Mouse (Mus musculus): ENCODE data around the gene Ambra1. TPM values are rescaled to one million over a fixed set of nuclear protein-coding genes. Genes with fewer than 3 reads are reported as not detected.

Gene Ambra1
- polyA plus RNA-seq, 1 experiment from 2014 or later, result 16.8 TPM

GRCm38 (mm10) chr2:91795091-91795490 is 65.2 kb downstream of the Ambra1 start:
- Histone ChIP-seq H3K9ac (replicated peaks; ENCODE audit: low read length) (no peak overlapping the region), H3K4me1 (ENCODE audit: control insufficient read depth, insufficient read depth, low read length) (no peaks in the 10 kb centered on the region), H3K9me3 (replicated peaks; ENCODE audit: control insufficient read depth, low read length) (no peaks in the 10 kb centered on the region), H3K36me3 (replicated peaks; ENCODE audit: control insufficient read depth, insufficient read depth, low read depth, low read length) (no peaks in the 10 kb centered on the region), H3K4me2 (ENCODE audit: low read depth, low read length) (no peak overlapping the region), H3K27ac (replicated peaks; ENCODE audit: low read depth, low read length) (no peak overlapping the region), H3K4me3 (ENCODE audit: low read depth, low read length) (no peak overlapping the region), H3K27me3 (ENCODE audit: control insufficient read depth, insufficient read depth, low read length) (no peaks in the 10 kb centered on the region)
- DNase-seq (ENCODE audit: low spot score) (no peak), ATAC-seq (replicated peaks; ENCODE audit: insufficient number of reproducible peaks, low FRiP score, low TSS enrichment, low read depth) (no peak)
- WGBS, result 89% methylated on average over 3 of the region's 3 CpGs

- Histone ChIP-seq H3K4me2 (ENCODE audit: low read depth, low read length) (no peak overlapping the region), H3K4me3 (ENCODE audit: low read depth, low read length) (no peak overlapping the region), H3K27ac (replicated peaks; ENCODE audit: low read depth, low read length) (no peak overlapping the region), H3K9me3 (replicated peaks; ENCODE audit: control insufficient read depth, low read length) (no peaks in the 10 kb centered on the region), H3K36me3 (replicated peaks; ENCODE audit: control insufficient read depth, insufficient read depth, low read depth, low read length) (no peaks in the 10 kb centered on the region), H3K4me1 (ENCODE audit: control insufficient read depth, insufficient read depth, low read length) (no peaks in the 10 kb centered on the region), H3K9ac (replicated peaks; ENCODE audit: low read length) (no peak overlapping the region), H3K27me3 (ENCODE audit: control insufficient read depth, insufficient read depth, low read length) (no peaks in the 10 kb centered on the region)
- ATAC-seq (replicated peaks; ENCODE audit: insufficient number of reproducible peaks, low FRiP score, low TSS enrichment, low read depth) (no peak), DNase-seq (ENCODE audit: low spot score) (no peak)
- WGBS, result 88% methylated on average over 6 of the region's 6 CpGs
These were observed 81.5 kb downstream of the Ambra1 start for GRCm38 (mm10) chr2:91811433-91811832.

GRCm38 (mm10) chr2:91816741-91817140 is 86.8 kb downstream of the Ambra1 start:
- ATAC-seq (replicated peaks; ENCODE audit: insufficient number of reproducible peaks, low FRiP score, low TSS enrichment, low read depth), result no peak
- Histone ChIP-seq H3K27me3 (ENCODE audit: control insufficient read depth, insufficient read depth, low read length) (no peaks in the 10 kb centered on the region), H3K36me3 (replicated peaks; ENCODE audit: control insufficient read depth, insufficient read depth, low read depth, low read length) (no peaks in the 10 kb centered on the region), H3K4me1 (ENCODE audit: control insufficient read depth, insufficient read depth, low read length) (no peaks in the 10 kb centered on the region), H3K27ac (replicated peaks; ENCODE audit: low read depth, low read length) (no peak overlapping the region), H3K4me2 (ENCODE audit: low read depth, low read length) (no peak overlapping the region), H3K9ac (replicated peaks; ENCODE audit: low read length) (no peak overlapping the region), H3K9me3 (replicated peaks; ENCODE audit: control insufficient read depth, low read length) (no peaks in the 10 kb centered on the region), H3K4me3 (ENCODE audit: low read depth, low read length) (no peak overlapping the region)
- DNase-seq (ENCODE audit: low spot score), result no peak

- no peaks in the 10 kb centered on the region for H3K36me3 ChIP-seq (replicated peaks; ENCODE audit: control insufficient read depth, insufficient read depth, low read depth, low read length)
- DNase-seq (ENCODE audit: low spot score) (no peak), ATAC-seq (replicated peaks; ENCODE audit: insufficient number of reproducible peaks, low FRiP score, low TSS enrichment, low read depth) (no peak)
These were observed 102.3 kb downstream of the Ambra1 start for GRCm38 (mm10) chr2:91832227-91832626.

GRCm38 (mm10) chr2:91834272-91834671 is 104.3 kb downstream of the Ambra1 start:
- Histone ChIP-seq H3K4me3 (ENCODE audit: low read depth, low read length) (no peak overlapping the region), H3K4me1 (ENCODE audit: control insufficient read depth, insufficient read depth, low read length) (no peaks in the 10 kb centered on the region), H3K4me2 (ENCODE audit: low read depth, low read length) (no peak overlapping the region), H3K36me3 (replicated peaks; ENCODE audit: control insufficient read depth, insufficient read depth, low read depth, low read length) (no peaks in the 10 kb centered on the region), H3K27ac (replicated peaks; ENCODE audit: low read depth, low read length) (no peak overlapping the region), H3K9ac (replicated peaks; ENCODE audit: low read length) (no peak overlapping the region), H3K27me3 (ENCODE audit: control insufficient read depth, insufficient read depth, low read length) (no peaks in the 10 kb centered on the region), H3K9me3 (replicated peaks; ENCODE audit: control insufficient read depth, low read length) (no peaks in the 10 kb centered on the region)
- no peak for ATAC-seq (replicated peaks; ENCODE audit: insufficient number of reproducible peaks, low FRiP score, low TSS enrichment, low read depth)
- 84% methylated on average over 1 of the region's 1 CpGs for WGBS
- DNase-seq (ENCODE audit: low spot score), result no peak

More at GRCm38 (mm10) chr2:91832227-91832626, 102.3 kb downstream of the Ambra1 start:
- H3K4me3 ChIP-seq (ENCODE audit: low read depth, low read length), result no peak overlapping the region
- H3K27ac ChIP-seq (replicated peaks; ENCODE audit: low read depth, low read length), result no peak overlapping the region
- no peaks in the 10 kb centered on the region for H3K4me1 ChIP-seq (ENCODE audit: control insufficient read depth, insufficient read depth, low read length)
- no peaks in the 10 kb centered on the region for H3K9me3 ChIP-seq (replicated peaks; ENCODE audit: control insufficient read depth, low read length)
- H3K9ac ChIP-seq (replicated peaks; ENCODE audit: low read length), result no peak overlapping the region
- no peak overlapping the region for H3K4me2 ChIP-seq (ENCODE audit: low read depth, low read length)
- H3K27me3 ChIP-seq (ENCODE audit: control insufficient read depth, insufficient read depth, low read length), result no peaks in the 10 kb centered on the region

GRCm38 (mm10) chr2:91835031-91835430 is 105.1 kb downstream of the Ambra1 start:
- no peaks in the 10 kb centered on the region for H3K9me3 ChIP-seq (replicated peaks; ENCODE audit: control insufficient read depth, low read length)
- whole genome bisulfite sequencing, result 81% methylated on average over 1 of the region's 1 CpGs
- no peaks in the 10 kb centered on the region for H3K27me3 ChIP-seq (ENCODE audit: control insufficient read depth, insufficient read depth, low read length)
- no peaks in the 10 kb centered on the region for H3K4me1 ChIP-seq (ENCODE audit: control insufficient read depth, insufficient read depth, low read length)
- DNase-seq (ENCODE audit: low spot score) (no peak), ATAC-seq (replicated peaks; ENCODE audit: insufficient number of reproducible peaks, low FRiP score, low TSS enrichment, low read depth) (no peak)
- H3K27ac ChIP-seq (replicated peaks; ENCODE audit: low read depth, low read length), result no peak overlapping the region
- H3K36me3 ChIP-seq (replicated peaks; ENCODE audit: control insufficient read depth, insufficient read depth, low read depth, low read length), result no peaks in the 10 kb centered on the region
- no peak overlapping the region for H3K4me3 ChIP-seq (ENCODE audit: low read depth, low read length)
- no peak overlapping the region for H3K9ac ChIP-seq (replicated peaks; ENCODE audit: low read length)
- no peak overlapping the region for H3K4me2 ChIP-seq (ENCODE audit: low read depth, low read length)

- H3K4me2 ChIP-seq (ENCODE audit: low read depth, low read length), result no peak overlapping the region
- H3K9ac ChIP-seq (replicated peaks; ENCODE audit: low read length), result no peak overlapping the region
- H3K4me3 ChIP-seq (ENCODE audit: low read depth, low read length), result no peak overlapping the region
- no peaks in the 10 kb centered on the region for H3K27me3 ChIP-seq (ENCODE audit: control insufficient read depth, insufficient read depth, low read length)
- WGBS, result 85% methylated on average over 3 of the region's 3 CpGs
- no peak for ATAC-seq (replicated peaks; ENCODE audit: insufficient number of reproducible peaks, low FRiP score, low TSS enrichment, low read depth)
- no peak overlapping the region for H3K27ac ChIP-seq (replicated peaks; ENCODE audit: low read depth, low read length)
- DNase-seq (ENCODE audit: low spot score), result no peak
- H3K36me3 ChIP-seq (replicated peaks; ENCODE audit: control insufficient read depth, insufficient read depth, low read depth, low read length), result no peaks in the 10 kb centered on the region
- H3K4me1 ChIP-seq (ENCODE audit: control insufficient read depth, insufficient read depth, low read length), result no peaks in the 10 kb centered on the region
- H3K9me3 ChIP-seq (replicated peaks; ENCODE audit: control insufficient read depth, low read length), result no peaks in the 10 kb centered on the region
These were observed 105.7 kb downstream of the Ambra1 start for GRCm38 (mm10) chr2:91835631-91836030.

- H3K4me3 ChIP-seq (ENCODE audit: low read depth, low read length), result no peak overlapping the region
- ATAC-seq (replicated peaks; ENCODE audit: insufficient number of reproducible peaks, low FRiP score, low TSS enrichment, low read depth), result no peak
- no peak for DNase-seq (ENCODE audit: low spot score)
- H3K4me2 ChIP-seq (ENCODE audit: low read depth, low read length), result no peak overlapping the region
- no peaks in the 10 kb centered on the region for H3K4me1 ChIP-seq (ENCODE audit: control insufficient read depth, insufficient read depth, low read length)
- H3K27me3 ChIP-seq (ENCODE audit: control insufficient read depth, insufficient read depth, low read length), result no peaks in the 10 kb centered on the region
- H3K9me3 ChIP-seq (replicated peaks; ENCODE audit: control insufficient read depth, low read length), result no peaks in the 10 kb centered on the region
- no peaks in the 10 kb centered on the region for H3K36me3 ChIP-seq (replicated peaks; ENCODE audit: control insufficient read depth, insufficient read depth, low read depth, low read length)
- WGBS, result 62% methylated on average over 1 of the region's 1 CpGs
- no peak overlapping the region for H3K9ac ChIP-seq (replicated peaks; ENCODE audit: low read length)
- no peak overlapping the region for H3K27ac ChIP-seq (replicated peaks; ENCODE audit: low read depth, low read length)
These were observed 114.2 kb downstream of the Ambra1 start for GRCm38 (mm10) chr2:91844085-91844484.

All from embryonic facial prominence, embryonic 11.5 days (tissue).